Mouse (Mus musculus) lung, adult 2 months (tissue): ENCODE results near the gene Zfp358.

Experiments used
- CTCF ChIP-seq: fragments of 200-500 bp; IDR thresholded peaks from 2 replicates; pipeline ENCODE4 v1.5.1; 2011; ENCODE audit warnings: mild to moderate bottlenecking, low read length, control low read depth; ENCODE audit not compliant: insufficient read depth
- POLR2A ChIP-seq: fragments of 200-500 bp; IDR thresholded peaks from 2 replicates; pipeline ENCODE4 v1.6.1; 2011; ENCODE audit warnings: low read depth, mild to moderate bottlenecking, control low read depth, low read length, borderline replicate concordance; ENCODE audit errors: extremely low read depth

DNA sequence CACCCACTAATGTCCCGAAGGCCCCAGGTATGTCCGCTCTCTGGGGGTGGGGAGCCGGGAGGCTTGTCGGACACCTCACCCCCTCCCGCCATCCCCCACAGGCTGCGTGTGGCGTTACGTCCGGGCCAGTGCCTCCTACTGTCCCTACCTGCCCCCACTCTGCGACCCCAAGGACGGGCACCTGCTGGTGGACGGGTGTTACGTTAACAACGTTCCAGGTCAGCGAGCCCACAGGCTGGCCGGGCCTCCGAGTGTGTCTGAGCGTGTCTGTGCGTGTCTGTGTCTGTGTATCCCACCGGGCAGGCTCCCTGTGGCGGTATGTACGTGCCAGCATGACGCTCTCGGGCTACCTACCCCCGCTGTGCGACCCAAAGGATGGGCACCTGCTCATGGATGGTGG is 44.7 kb downstream of the Zfp358 start:
- TF ChIP-seq POLR2A (no peak), CTCF (no peak)
